In genomic region chr16:24594508-24594907, GRCm38 (mm10) we compare ENCODE assay signal across 23 mouse cellular contexts.
A peak's percentile ranks its signal among the peaks of the same experiment; 100 is the strongest.
DNase-seq lines count a peak whose midpoint lies in the region; ATAC-seq and TF ChIP-seq lines count a peak whose summit lies in the region.
"Had no signal": no experiment of that assay in that cellular context is flagged by ENCODE, and none has a peak within 500 bp of the region (broad histone marks: within the 10 kb centered on the region; RNA-seq: fewer than 3 reads in every experiment).

No protein-coding gene starts in this region.

- TF ChIP-seq CTCF in spleen, adult 2 months (IDR thresholded peaks at IDR 0.05; ENCODE audit: extremely low read depth, insufficient read depth, insufficient read length, insufficient replicate concordance), result no peak
- no peak for TF ChIP-seq CTCF in CH12.LX (conservative IDR thresholded peaks at IDR 0.05 in 1 of 2, IDR thresholded peaks at IDR 0.05 in 1 of 2; ENCODE audit: low read depth in 2 of 2, low read length in 2 of 2)

- in situ Hi-C loops in CH12.LX (cut with MboI; ENCODE audit: low pct_ligation_motif_present, low pct_unique_long_range_greater_than_20kb, low sequenced_read_pairs), result no loop called here

- peaks cover 14% of the 10 kb centered on the region for H3K4me1 ChIP-seq in spleen, adult 2 months (ENCODE audit: control insufficient read depth, insufficient read depth, insufficient read length)
- H3K4me1 ChIP-seq in CH12.LX (ENCODE audit: control insufficient read depth in 1 of 2, insufficient read depth in 2 of 2), result peaks cover 9 to 41% of the 10 kb centered on the region in 2 experiments; a peak in 3 of 4 replicates
- no peaks in the 10 kb centered on the region for H3K4me1 ChIP-seq in forebrain, embryonic 10.5 days
- H3K4me1 ChIP-seq: forebrain, embryonic 13.5 days; forebrain, embryonic 15.5 days had no signal

- no peaks in the 10 kb centered on the region for H3K36me3 ChIP-seq in spleen, adult 2 months (ENCODE audit: control insufficient read depth, insufficient read depth, low read length)
- no peaks in the 10 kb centered on the region for H3K36me3 ChIP-seq in CH12.LX (replicated peaks in 1 of 2; ENCODE audit: control insufficient read depth in 1 of 2, insufficient read depth in 1 of 2, low read length in 1 of 2)
- H3K36me3 ChIP-seq in splenic B cell, adult 2 months (ENCODE audit: control insufficient read depth, insufficient read depth, low read length, poor library complexity, severe bottlenecking), result no peaks in the 10 kb centered on the region
- no peaks in the 10 kb centered on the region for H3K36me3 ChIP-seq in forebrain, embryonic 10.5 days (replicated peaks)
- H3K36me3 ChIP-seq: embryonic facial prominence, embryonic 13.5 days; embryonic facial prominence, embryonic 15.5 days; forebrain, embryonic 15.5 days had no signal

- peak; percentile 61; the same call in 1 of the 2 replicates for TF ChIP-seq EP300 in CH12.LX (IDR thresholded peaks at IDR 0.05; ENCODE audit: low read length)

- H3K4me2 ChIP-seq in CH12.LX (ENCODE audit: insufficient read depth, low read depth, poor library complexity, severe bottlenecking), result peak overlapping the region; percentile 68
- H3K4me2 ChIP-seq: embryonic facial prominence, embryonic 13.5 days; embryonic facial prominence, embryonic 15.5 days; forebrain, embryonic 13.5 days; forebrain, embryonic 15.5 days had no signal

- no peak for TF ChIP-seq RAD21 in CH12.LX (IDR thresholded peaks at IDR 0.05; ENCODE audit: low read depth, low read length)

- no peaks in the 10 kb centered on the region for H3K9me3 ChIP-seq in CH12.LX (replicated peaks; ENCODE audit: low read length)
- H3K9me3 ChIP-seq in forebrain, embryonic 10.5 days, result no peaks in the 10 kb centered on the region
- H3K9me3 ChIP-seq: embryonic facial prominence, embryonic 13.5 days; embryonic facial prominence, embryonic 15.5 days; forebrain, embryonic 13.5 days; forebrain, embryonic 15.5 days had no signal

- 46% methylated on average over 5 of the region's 5 CpGs for WGBS in spleen, adult 2 months
- 88% methylated on average over 5 of the region's 5 CpGs for WGBS in forebrain, embryonic 10.5 days

- DNase-seq in spleen, adult 2 months (ENCODE audit: low read depth in 1 of 2, low spot score in 2 of 2), result no peak
- DNase-seq in spleen, postnatal 4 days (ENCODE audit: low spot score in 2 of 2), result no peak
- DNase-seq in A20 (ENCODE audit: low read depth, low spot score) (peak; percentile 43), CH12.LX (ENCODE audit: extremely low read depth) (peak; percentile 45)
- DNase-seq in splenic B cell, adult 2 months (ENCODE audit: low read depth, low spot score), result peak; percentile 48
- no peak for DNase-seq in forebrain, embryonic 10.5 days (ENCODE audit: extremely low spot score, low spot score)
- DNase-seq: adrenal gland, adult 8-10 months; adrenal gland, postnatal 14 days; adrenal gland, postnatal 36 days; cerebellum, adult 11 months; cerebellum, adult 18-20 months; cerebellum, adult 8-10 months; cerebellum, adult 9-11 months; cerebellum, postnatal 14 days; cerebellum, postnatal 36 days; embryo, embryonic 11 days; forebrain, postnatal 0 days had no signal

- H3K79me2 ChIP-seq in CH12.LX (replicated peaks; ENCODE audit: control insufficient read depth, extremely low read depth, insufficient read depth, poor library complexity, severe bottlenecking), result no peaks in the 10 kb centered on the region

- no peak overlapping the region; the same call in 1 of the 2 replicates for H3K4me3 ChIP-seq in spleen, adult 2 months (ENCODE audit: extremely low read depth, insufficient read depth, insufficient read length)
- H3K4me3 ChIP-seq in CH12.LX (replicated peaks in 1 of 3; ENCODE audit: low read depth in 2 of 3, low read length in 2 of 3, poor library complexity in 1 of 3), result no peak overlapping the region
- no peak overlapping the region for H3K4me3 ChIP-seq in forebrain, embryonic 10.5 days
- H3K4me3 ChIP-seq: embryonic facial prominence, embryonic 13.5 days; embryonic facial prominence, embryonic 15.5 days; erythroblast, embryonic 14.5 days; forebrain, embryonic 13.5 days; forebrain, embryonic 15.5 days had no signal

- no peak for ATAC-seq in activated CD4-positive, CD25-positive, alpha-beta regulatory T cell, adult 4 months
- ATAC-seq: forebrain, embryonic 13.5 days; forebrain, embryonic 15.5 days; forebrain, postnatal 0 days had no signal

- peak overlapping the region; percentile 76 for H3K27ac ChIP-seq in spleen, adult 2 months (ENCODE audit: insufficient read depth, low read length)
- H3K27ac ChIP-seq in CH12.LX (ENCODE audit: insufficient read depth, low read depth), result no peak overlapping the region
- no peak overlapping the region for H3K27ac ChIP-seq in forebrain, embryonic 10.5 days
- H3K27ac ChIP-seq: embryonic facial prominence, embryonic 13.5 days; embryonic facial prominence, embryonic 15.5 days; forebrain, embryonic 13.5 days; forebrain, embryonic 15.5 days had no signal

- no peak for TF ChIP-seq POLR2A in spleen, adult 2 months (IDR thresholded peaks at IDR 0.05; ENCODE audit: low read depth, low read length)
- TF ChIP-seq POLR2A in CH12.LX (IDR thresholded peaks at IDR 0.05; ENCODE audit: low read depth, low read length), result no peak

- H3K9ac ChIP-seq in CH12.LX (ENCODE audit: insufficient read depth, low read depth), result no peak overlapping the region
- H3K9ac ChIP-seq: embryonic facial prominence, embryonic 13.5 days; embryonic facial prominence, embryonic 15.5 days; forebrain, embryonic 13.5 days; forebrain, embryonic 15.5 days; forebrain, postnatal 0 days had no signal

- dilution Hi-C loops in CH12.LX (cut with MboI; ENCODE audit: extremely low pct_ligation_motif_present, extremely low pct_unique_long_range_greater_than_20kb, low sequenced_read_pairs), result no loop called here

- H3K27me3 ChIP-seq in spleen, adult 2 months (ENCODE audit: control insufficient read depth, insufficient read depth, low read length), result no peaks in the 10 kb centered on the region
- H3K27me3 ChIP-seq in CH12.LX (replicated peaks), result no peaks in the 10 kb centered on the region
- H3K27me3 ChIP-seq in splenic B cell, adult 2 months (ENCODE audit: control insufficient read depth, insufficient read depth, low read length, poor library complexity, severe bottlenecking), result no peaks in the 10 kb centered on the region; the same call in 1 of the 2 replicates
- H3K27me3 ChIP-seq in forebrain, embryonic 10.5 days (ENCODE audit: poor library complexity, severe bottlenecking), result no peaks in the 10 kb centered on the region
- H3K27me3 ChIP-seq: embryonic facial prominence, embryonic 13.5 days; embryonic facial prominence, embryonic 15.5 days; forebrain, embryonic 13.5 days; forebrain, embryonic 15.5 days had no signal

TF ChIP-seq in CH12.LX, 34 proteins besides CTCF, POLR2A, EP300 and RAD21:
- TF ChIP-seq MEF2A (IDR thresholded peaks at IDR 0.05; ENCODE audit: borderline replicate concordance, low read depth, low read length) (peak; percentile 85; the same call in 1 of the 2 replicates), E2F4 (IDR thresholded peaks at IDR 0.05; ENCODE audit: insufficient replicate concordance, low read depth, low read length) (no peak)

Comparison
In these comparisons a context has a peak if more than half of its experiments do, and no peak if none do; other contexts are left out.
1. DNase-seq: peak in A20 (single experiment), CH12.LX (single experiment) and splenic B cell, adult 2 months (single experiment); none in spleen, adult 2 months (0 of 2), spleen, postnatal 4 days (0 of 2) and forebrain, embryonic 10.5 days (single experiment).